Mouse (Mus musculus) cerebellum, postnatal 14 days (tissue): ENCODE results near the gene Rab1a.
A peak's percentile ranks its signal among the peaks of the same experiment; 100 is the strongest.
"Not testable (repeated sequence)": the region's sequence is repeated elsewhere in the genome, so short reads cannot be mapped to it uniquely, and the experiment has no call there.

ENCODE experiments used
- DNase-seq, 2 experiments: peaks; one replicate each; pipeline ENCODE4 v3.0.0; 2021; ENCODE audit warnings: mixed read lengths in 2 of 2

Gene Rab1a

GRCm38 (mm10) chr11:20200713-20201575 lies at the start of gene Rab1a:
Rab1a (plus strand) TSS chr11:20201432.
- peak; percentile 100 for DNase-seq

GRCm38 (mm10) chr11:20152107-20152901 lies 48.9 kb upstream of the Rab1a start:
- no peak for DNase-seq

- not testable (repeated sequence) for DNase-seq
Observed at GRCm38 (mm10) chr11:20153542-20153941, 47.7 kb upstream of the Rab1a start.

- no peak for DNase-seq
Observed at GRCm38 (mm10) chr11:20158879-20159278, 42.4 kb upstream of the Rab1a start.

GRCm38 (mm10) chr11:20164979-20165867 lies 36.0 kb upstream of the Rab1a start:
- DNase-seq, result no peak

GRCm38 (mm10) chr11:20165991-20166390 lies 35.2 kb upstream of the Rab1a start:
- DNase-seq, result no peak

- DNase-seq, result not testable (repeated sequence)
Observed at GRCm38 (mm10) chr11:20166476-20166875, 34.8 kb upstream of the Rab1a start.

GRCm38 (mm10) chr11:20168972-20169371 lies 32.3 kb upstream of the Rab1a start:
- no peak for DNase-seq

GRCm38 (mm10) chr11:20187271-20187670 lies 14.0 kb upstream of the Rab1a start:
- DNase-seq, result no peak

- DNase-seq, result no peak
Observed at GRCm38 (mm10) chr11:20193100-20193736, 8.0 kb upstream of the Rab1a start.

GRCm38 (mm10) chr11:20201661-20202101 lies 449 bp downstream of the Rab1a start:
- DNase-seq, result peak in 1 of 2 experiments; percentile 74

GRCm38 (mm10) chr11:20202299-20203011 lies 1.2 kb downstream of the Rab1a start:
- DNase-seq, result no peak

GRCm38 (mm10) chr11:20204321-20204720 lies 3.1 kb downstream of the Rab1a start:
- no peak for DNase-seq

GRCm38 (mm10) chr11:20204870-20205446 lies 3.7 kb downstream of the Rab1a start:
- DNase-seq, result no peak

GRCm38 (mm10) chr11:20205538-20205937 lies 4.3 kb downstream of the Rab1a start:
- DNase-seq, result no peak

- DNase-seq, result no peak
Observed at GRCm38 (mm10) chr11:20206626-20207223, 5.5 kb downstream of the Rab1a start.

- no peak for DNase-seq
Observed at GRCm38 (mm10) chr11:20207589-20207988, 6.4 kb downstream of the Rab1a start.

- DNase-seq, result no peak
Observed at GRCm38 (mm10) chr11:20211838-20212237, 10.6 kb downstream of the Rab1a start.

- DNase-seq, result peak in 1 of 2 experiments; percentile 37
Observed at GRCm38 (mm10) chr11:20214779-20215178, 13.5 kb downstream of the Rab1a start.

- no peak for DNase-seq
Observed at GRCm38 (mm10) chr11:20216415-20216814, 15.2 kb downstream of the Rab1a start.

GRCm38 (mm10) chr11:20217227-20217626 lies 16.0 kb downstream of the Rab1a start:
- DNase-seq, result no peak
